Mouse (Mus musculus) kidney, adult 2 months (tissue): ENCODE data around the gene Unc13a. TPM values are rescaled to one million over a fixed set of nuclear protein-coding genes. Genes with fewer than 3 reads are reported as not detected.

Source experiments
- DNase-seq: peaks from one replicate; pipeline ENCODE4 v3.0.0; 2021
- H3K27ac ChIP-seq: fragments of 200-500 bp; 2 replicates; pipeline ENCODE4 v1.5.1; 2012; ENCODE audit warnings: low read depth, low read length, control low read depth, inconsistent platforms; ENCODE audit not compliant: insufficient read depth
- H3K27me3 ChIP-seq: fragments of 200-500 bp; replicated peaks from 2 replicates; pipeline ENCODE4 v1.6.1; 2012; ENCODE audit warnings: mild to moderate bottlenecking, moderate library complexity, low read length, inconsistent platforms; ENCODE audit not compliant: control insufficient read depth, insufficient read depth
- H3K36me3 ChIP-seq: fragments of 200-500 bp; 2 replicates; pipeline ENCODE4 v1.6.1; 2012; ENCODE audit warnings: mild to moderate bottlenecking, moderate library complexity, low read length, inconsistent platforms; ENCODE audit not compliant: control insufficient read depth, insufficient read depth
- H3K4me1 ChIP-seq: fragments of 200-500 bp; 2 replicates; pipeline ENCODE4 v1.6.1; 2011; ENCODE audit warnings: low read length; ENCODE audit not compliant: control insufficient read depth, insufficient read depth
- H3K4me3 ChIP-seq: fragments of 200-500 bp; 2 replicates; pipeline ENCODE4 v1.5.1; 2011; ENCODE audit warnings: mild to moderate bottlenecking, low read depth, low read length, control low read depth; ENCODE audit not compliant: insufficient read depth
- CTCF ChIP-seq: fragments of 200-500 bp; conservative IDR thresholded peaks from 2 replicates; pipeline ENCODE4 v1.5.1; 2011; ENCODE audit warnings: low read depth, mild to moderate bottlenecking, control low read depth, low read length, moderate library complexity, mixed read lengths; ENCODE audit not compliant: insufficient read depth, insufficient read length
- POLR2A ChIP-seq: fragments of 200-500 bp; IDR thresholded peaks from one replicate; pipeline ENCODE4 v1.6.1; 2011; ENCODE audit warnings: low read depth, low read length, control low read depth
- WGBS: fragments of 180-500 bp; shearing (Covaris S2); methylation state at CpG from one replicate; pipeline ENCODE4 v1.1.7; 2018; 5-methylcytosine and 5-hydroxymethylcytosine counted together
- polyA plus RNA-seq: library from polyadenylated mRNA; depleted of rRNA; stranded (reverse); fragments of >200 nt; gene quantifications from 2 replicates; pipeline ENCODE4 v1.2.3, GENCODE M21; 2012; rRNA removed

Unc13a gene
- polyA plus RNA-seq, result 1.3 and 2.1 TPM in 2 replicates

DNA sequence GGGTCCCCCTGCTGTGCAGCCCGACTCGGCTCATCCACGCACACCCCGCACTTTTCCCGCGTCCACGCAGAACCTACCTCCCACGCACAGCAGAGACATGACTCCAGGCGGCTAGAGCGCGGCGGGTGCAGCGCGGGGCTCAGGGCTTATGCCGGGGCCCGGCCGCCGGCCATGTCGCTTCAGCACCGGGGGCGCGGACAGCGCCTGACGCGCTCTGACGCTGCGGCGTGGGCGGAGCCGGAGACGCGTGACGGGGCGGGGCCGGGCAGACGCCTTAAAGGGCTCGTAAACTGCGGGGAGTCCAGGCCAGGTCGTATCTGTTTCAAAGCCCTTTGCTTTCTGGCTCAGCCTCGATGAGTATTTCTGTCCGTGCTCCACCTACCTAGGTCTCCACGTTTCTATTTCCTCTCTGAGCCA, at the start of gene Unc13a:
TSS of gene Unc13a (minus strand) at position 209 of the 417 bp plus-strand sequence.
- H3K4me1 ChIP-seq, result peaks cover 5% of the 10 kb centered on the region; the same call in 1 of the 2 replicates
- no peaks in the 10 kb centered on the region for H3K27me3 ChIP-seq
- DNase-seq, result peak; percentile 90
- peak within 1 kb of the TSS; percentile 48; the same call in 1 of the 2 replicates for H3K27ac ChIP-seq
- under 1% methylated on average over 42 of the region's 42 CpGs for WGBS
- H3K4me3 ChIP-seq, result peak within 1 kb of the TSS; percentile 70
- TF ChIP-seq CTCF, result no peak
- TF ChIP-seq POLR2A, result no peak
- H3K36me3 ChIP-seq, result no peaks in the 10 kb centered on the region

DNA sequence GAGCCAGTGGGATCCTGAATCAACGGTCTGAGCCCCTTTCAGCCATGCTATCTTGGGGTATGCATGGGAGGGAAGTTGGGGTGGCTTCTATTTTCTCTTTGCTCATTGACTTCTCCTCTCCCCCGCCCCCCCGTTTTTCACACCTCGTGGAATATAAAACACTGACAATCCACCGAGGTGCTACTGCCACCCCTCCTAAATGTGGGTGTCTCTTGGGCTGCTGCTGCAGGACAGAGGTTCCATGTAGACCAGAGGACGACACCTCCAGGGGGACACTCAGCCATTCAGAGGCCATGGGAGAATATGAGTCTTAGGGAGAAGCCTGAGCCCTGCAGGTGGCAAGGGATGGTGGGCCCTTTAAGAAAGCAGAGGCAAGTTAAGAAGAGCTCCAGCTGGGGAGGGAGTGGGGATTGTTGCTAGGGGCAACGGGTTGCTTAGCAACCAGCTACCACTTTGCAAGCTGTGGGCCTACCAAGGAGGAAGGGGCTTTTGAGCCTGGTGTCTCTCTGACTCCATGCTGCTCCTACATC, 48.4 kb upstream of the Unc13a start:
- no peak for TF ChIP-seq CTCF
- TF ChIP-seq POLR2A, result no peak
- no peak overlapping the region for H3K4me3 ChIP-seq
- H3K27ac ChIP-seq, result no peak overlapping the region
- no peaks in the 10 kb centered on the region for H3K27me3 ChIP-seq
- DNase-seq, result no peak
- no peaks in the 10 kb centered on the region for H3K4me1 ChIP-seq
- H3K36me3 ChIP-seq, result no peaks in the 10 kb centered on the region
- 46% methylated on average over 7 of the region's 7 CpGs for WGBS

- DNase-seq, result no peak
- no peak for TF ChIP-seq POLR2A
- no peak for TF ChIP-seq CTCF
These were observed 47.7 kb upstream of the Unc13a start for GRCm38 (mm10) chr8:71719218-71719617.

DNA sequence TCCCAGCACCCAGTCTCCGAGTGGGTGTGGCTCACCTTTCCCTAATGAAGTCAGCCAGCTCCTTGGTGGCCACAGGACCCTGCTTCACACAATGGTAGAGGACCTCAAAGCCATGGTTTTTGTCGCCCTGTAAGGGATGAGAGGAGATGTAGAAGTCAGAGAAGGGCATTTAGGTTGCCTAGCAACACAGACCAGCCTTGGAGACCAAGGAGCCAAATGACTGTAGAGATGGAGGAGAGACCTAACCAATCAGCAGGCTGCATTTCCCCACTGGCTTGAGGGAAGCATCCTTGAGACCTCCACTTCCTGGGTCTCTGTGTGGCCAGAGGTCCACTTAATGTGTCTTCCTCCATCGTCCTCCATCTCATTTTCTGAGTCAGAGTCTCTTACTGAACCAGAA, 46.7 kb upstream of the Unc13a start:
- Histone ChIP-seq H3K27me3 (no peaks in the 10 kb centered on the region), H3K4me3 (no peak overlapping the region), H3K4me1 (no peaks in the 10 kb centered on the region), H3K36me3 (no peaks in the 10 kb centered on the region), H3K27ac (no peak overlapping the region)
- 66% methylated on average over 3 of the region's 3 CpGs for WGBS
- TF ChIP-seq CTCF (no peak), POLR2A (no peak)
- no peak for DNase-seq

More at GRCm38 (mm10) chr8:71719218-71719617, 47.7 kb upstream of the Unc13a start:
- Histone ChIP-seq H3K4me3 (no peak overlapping the region), H3K27ac (no peak overlapping the region), H3K4me1 (no peaks in the 10 kb centered on the region), H3K36me3 (no peaks in the 10 kb centered on the region), H3K27me3 (no peaks in the 10 kb centered on the region)
- WGBS, result 72% methylated on average over 4 of the region's 4 CpGs

DNA sequence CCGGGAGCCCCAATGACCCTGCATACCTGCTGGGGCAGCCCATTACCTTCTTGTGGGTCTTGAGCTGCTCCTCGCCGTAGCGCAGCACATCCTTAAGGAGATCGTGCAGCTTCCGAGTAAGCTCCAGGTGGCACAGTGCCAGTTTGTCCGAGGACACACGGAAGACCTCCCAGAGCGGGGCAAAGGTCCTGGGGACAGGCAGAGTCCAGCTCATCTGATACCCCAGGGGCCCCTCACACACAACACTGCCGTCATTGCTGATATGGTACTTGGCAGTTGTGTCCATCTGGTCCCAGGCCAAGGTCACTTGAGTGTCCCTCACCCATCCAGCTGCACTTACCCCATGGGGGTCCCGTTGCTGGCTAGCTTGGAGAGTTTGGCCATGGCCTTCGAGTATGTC, 45.5 kb upstream of the Unc13a start:
- no peaks in the 10 kb centered on the region for H3K36me3 ChIP-seq
- H3K27me3 ChIP-seq, result no peaks in the 10 kb centered on the region
- TF ChIP-seq POLR2A (no peak), CTCF (no peak)
- WGBS, result 59% methylated on average over 12 of the region's 12 CpGs
- no peak overlapping the region for H3K4me3 ChIP-seq
- H3K4me1 ChIP-seq, result no peaks in the 10 kb centered on the region
- H3K27ac ChIP-seq, result no peak overlapping the region
- DNase-seq, result peak; percentile 18

- no peak for TF ChIP-seq POLR2A
- TF ChIP-seq CTCF, result no peak
- no peaks in the 10 kb centered on the region for H3K27me3 ChIP-seq
- 86% methylated on average over 13 of the region's 13 CpGs for WGBS
- DNase-seq, result no peak
- no peak overlapping the region for H3K27ac ChIP-seq
- no peaks in the 10 kb centered on the region for H3K36me3 ChIP-seq
- H3K4me1 ChIP-seq, result no peaks in the 10 kb centered on the region
- no peak overlapping the region for H3K4me3 ChIP-seq
These were observed 45.0 kb upstream of the Unc13a start for GRCm38 (mm10) chr8:71716561-71717053.

- no peak for TF ChIP-seq POLR2A
- no peak for TF ChIP-seq CTCF
These were observed 44.0 kb upstream of the Unc13a start for GRCm38 (mm10) chr8:71715531-71715930.

More at GRCm38 (mm10) chr8:71715531-71715930, 44.0 kb upstream of the Unc13a start:
- Histone ChIP-seq H3K4me3 (no peak overlapping the region), H3K27ac (no peak overlapping the region), H3K27me3 (no peaks in the 10 kb centered on the region), H3K36me3 (no peaks in the 10 kb centered on the region), H3K4me1 (no peaks in the 10 kb centered on the region)
- WGBS, result 55% methylated on average over 8 of the region's 8 CpGs
- no peak for DNase-seq
